ENCODE assay signal across 13 mouse cellular contexts in the genomic region with DNA sequence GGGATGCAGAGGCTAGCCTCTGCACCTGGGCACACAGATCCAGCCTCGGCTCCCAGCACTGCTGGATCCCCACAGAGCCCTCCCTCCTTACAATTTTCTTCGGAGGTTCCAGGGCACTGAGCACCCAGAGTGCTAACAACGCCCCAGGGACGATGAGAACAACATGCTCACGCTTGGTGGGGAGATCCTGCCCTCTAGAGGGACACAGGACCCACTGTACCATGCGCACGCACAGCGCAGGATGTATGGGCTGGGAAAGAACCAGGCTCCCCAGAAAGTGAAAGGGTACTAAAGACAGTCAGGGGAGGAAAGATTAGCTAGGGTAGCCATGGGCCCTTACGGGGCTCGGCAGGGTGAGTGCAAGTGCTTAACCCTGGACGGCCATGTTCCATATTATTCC. TPM values are rescaled to one million over a fixed set of nuclear protein-coding genes. Genes with fewer than 3 reads are reported as not detected.
DNase-seq lines count a peak whose midpoint lies in the region; ATAC-seq and TF ChIP-seq lines count a peak whose summit lies in the region.
"Had no signal": no experiment of that assay in that cellular context is flagged by ENCODE, and none has a peak within 500 bp of the region (broad histone marks: within the 10 kb centered on the region; RNA-seq: fewer than 3 reads in every experiment).

No protein-coding gene starts in this region.

- no peaks in the 10 kb centered on the region for H3K9me3 ChIP-seq in heart, postnatal 0 days (replicated peaks; ENCODE audit: control insufficient read depth, low read length)
- H3K9me3 ChIP-seq in midbrain, embryonic 14.5 days (ENCODE audit: control insufficient read depth, low read length) = no peaks in the 10 kb centered on the region
- no peaks in the 10 kb centered on the region for H3K9me3 ChIP-seq in midbrain, embryonic 11.5 days (ENCODE audit: control insufficient read depth, low read length)
- H3K9me3 ChIP-seq in embryonic facial prominence, embryonic 10.5 days = no peaks in the 10 kb centered on the region

- peaks cover 69% of the 10 kb centered on the region for H3K27me3 ChIP-seq in heart, postnatal 0 days (ENCODE audit: control insufficient read depth, insufficient read depth, low read length)
- peaks cover 12% of the 10 kb centered on the region for H3K27me3 ChIP-seq in heart, adult 2 months (ENCODE audit: control insufficient read depth, insufficient read depth, low read length)
- H3K27me3 ChIP-seq in midbrain, embryonic 14.5 days (ENCODE audit: control insufficient read depth, insufficient read depth, low read length) = peaks cover 42% of the 10 kb centered on the region
- peaks cover 62% of the 10 kb centered on the region for H3K27me3 ChIP-seq in midbrain, embryonic 11.5 days (ENCODE audit: control insufficient read depth, insufficient read depth, low read length)
- peaks cover 99% of the 10 kb centered on the region for H3K27me3 ChIP-seq in embryonic facial prominence, embryonic 10.5 days (replicated peaks; ENCODE audit: low read depth, poor library complexity, severe bottlenecking)

- no peak overlapping the region for H3K4me2 ChIP-seq in heart, postnatal 0 days (ENCODE audit: low read depth, low read length)
- H3K4me2 ChIP-seq in midbrain, embryonic 14.5 days (ENCODE audit: low read length) = no peak overlapping the region
- no peak overlapping the region for H3K4me2 ChIP-seq in midbrain, embryonic 11.5 days

- intact Hi-C loops in heart, adult 2 months (cut with DNase I) = no loop called here

- peak; percentile 25; the same call in 1 of the 2 replicates for TF ChIP-seq CTCF in heart, postnatal 0 days (IDR thresholded peaks at IDR 0.05; ENCODE audit: low read depth)
- TF ChIP-seq CTCF in heart, adult 2 months (IDR thresholded peaks at IDR 0.05) = no peak

- no peaks in the 10 kb centered on the region for H3K36me3 ChIP-seq in heart, postnatal 0 days (replicated peaks; ENCODE audit: control insufficient read depth, insufficient read depth, low read length)
- H3K36me3 ChIP-seq in heart, adult 2 months (ENCODE audit: control insufficient read depth, insufficient read depth, low read length) = no peaks in the 10 kb centered on the region
- no peaks in the 10 kb centered on the region for H3K36me3 ChIP-seq in midbrain, embryonic 14.5 days (ENCODE audit: control insufficient read depth, insufficient read depth, low read length)
- no peaks in the 10 kb centered on the region for H3K36me3 ChIP-seq in midbrain, embryonic 11.5 days (ENCODE audit: control insufficient read depth, insufficient read depth, low read length)
- H3K36me3 ChIP-seq in embryonic facial prominence, embryonic 10.5 days (replicated peaks) = no peaks in the 10 kb centered on the region

- H3K79me2 ChIP-seq in heart, adult 2 months (replicated peaks; ENCODE audit: control insufficient read depth, insufficient read depth, low read length) = no peaks in the 10 kb centered on the region

- WGBS in heart, postnatal 0 days = 15% methylated on average over 11 of the region's 11 CpGs
- 25% methylated on average over 11 of the region's 11 CpGs for WGBS in heart, adult 2 months
- WGBS in midbrain, embryonic 14.5 days = 11% methylated on average over 11 of the region's 11 CpGs
- whole genome bisulfite sequencing in midbrain, embryonic 11.5 days = 13% methylated on average over 11 of the region's 11 CpGs
- 7% methylated on average over 11 of the region's 11 CpGs for WGBS in embryonic facial prominence, embryonic 10.5 days

- H3K4me1 ChIP-seq in heart, postnatal 0 days (ENCODE audit: control insufficient read depth, insufficient read depth) = peaks cover 4% of the 10 kb centered on the region; the same call in 1 of the 2 replicates
- H3K4me1 ChIP-seq in heart, adult 2 months (ENCODE audit: control insufficient read depth, insufficient read depth, low read length) = no peaks in the 10 kb centered on the region
- peaks cover 13% of the 10 kb centered on the region for H3K4me1 ChIP-seq in midbrain, embryonic 14.5 days (ENCODE audit: control insufficient read depth, insufficient read depth, low read length)
- H3K4me1 ChIP-seq in midbrain, embryonic 11.5 days (ENCODE audit: control insufficient read depth, insufficient read depth, low read length) = peaks cover 6% of the 10 kb centered on the region
- H3K4me1 ChIP-seq in embryonic facial prominence, embryonic 10.5 days = peaks cover 25% of the 10 kb centered on the region

- no peak overlapping the region for H3K27ac ChIP-seq in heart, postnatal 0 days (ENCODE audit: low read depth)
- H3K27ac ChIP-seq in heart, adult 2 months = no peak overlapping the region
- no peak overlapping the region for H3K27ac ChIP-seq in midbrain, embryonic 14.5 days (replicated peaks; ENCODE audit: low read depth, low read length)
- no peak overlapping the region for H3K27ac ChIP-seq in midbrain, embryonic 11.5 days (ENCODE audit: low read depth, low read length)
- no peak overlapping the region for H3K27ac ChIP-seq in embryonic facial prominence, embryonic 10.5 days (replicated peaks)

- H3K9ac ChIP-seq in heart, postnatal 0 days (replicated peaks; ENCODE audit: low read depth, low read length) = no peak overlapping the region
- no peak overlapping the region for H3K9ac ChIP-seq in heart, adult 2 months (ENCODE audit: low read depth, low read length)
- no peak overlapping the region for H3K9ac ChIP-seq in midbrain, embryonic 14.5 days (replicated peaks; ENCODE audit: low read length)
- H3K9ac ChIP-seq in midbrain, embryonic 11.5 days (ENCODE audit: low read length) = no peak overlapping the region

- no peak overlapping the region for H3K4me3 ChIP-seq in heart, postnatal 0 days (ENCODE audit: low read depth, low read length)
- no peak overlapping the region for H3K4me3 ChIP-seq in heart, adult 2 months
- H3K4me3 ChIP-seq in midbrain, embryonic 14.5 days (replicated peaks; ENCODE audit: low read depth, low read length) = no peak overlapping the region
- no peak overlapping the region for H3K4me3 ChIP-seq in midbrain, embryonic 11.5 days (ENCODE audit: low read depth, low read length)
- H3K4me3 ChIP-seq in embryonic facial prominence, embryonic 10.5 days = no peak overlapping the region

- no peak for ATAC-seq in heart, postnatal 0 days (ENCODE audit: insufficient read depth, low read depth)
- no peak for ATAC-seq in midbrain, embryonic 14.5 days (ENCODE audit: low FRiP score, low TSS enrichment)
- no peak for ATAC-seq in midbrain, embryonic 11.5 days (ENCODE audit: low FRiP score)

- TF ChIP-seq EP300 in heart, postnatal 0 days (IDR thresholded peaks at IDR 0.05; ENCODE audit: low read depth) = no peak
- TF ChIP-seq EP300 in heart, adult 2 months (IDR thresholded peaks at IDR 0.05; ENCODE audit: insufficient read depth, low read depth, low read length) = no peak

- no peak for DNase-seq in heart, postnatal 0 days (ENCODE audit: low spot score)
- DNase-seq in heart, adult 2 months = no peak
- peak; percentile 46 for DNase-seq in midbrain, embryonic 14.5 days
- no peak for DNase-seq in midbrain, embryonic 11.5 days (ENCODE audit: low spot score, missing footprints)
- peak; percentile 41 for DNase-seq in embryonic facial prominence, embryonic 10.5 days (ENCODE audit: low spot score)
- DNase-seq in retina, postnatal 1 day = peak; percentile 62
- DNase-seq in spleen, postnatal 14 days (ENCODE audit: low spot score in 2 of 2) = no peak
- no peak for DNase-seq in ovary, postnatal 10 days (ENCODE audit: low spot score)
- DNase-seq: cerebellum, postnatal 36 days; gastrocnemius, postnatal 36 days; kidney, adult 11 months had no signal

- no peak for TF ChIP-seq POLR2A in heart, adult 2 months (IDR thresholded peaks at IDR 0.05; ENCODE audit: insufficient read depth, low read depth, low read length)

RNA-seq across cellular contexts. Expression of gene B830017H08Rik, which starts 1.1 kb away (rescaled TPM):
- not detected in 2 replicates for total RNA-seq in heart, postnatal 0 days (2014; rRNA removed; ENCODE audit: low replicate concordance)
- polyA plus RNA-seq in heart, postnatal 0 days (2015; fragmentation: Nextera tagmentation; extraction: Ambion mirVana) = not detected in 2 replicates
- not detected for total RNA-seq in heart, adult 2 months (2021)
- not detected in 2 replicates for polyA plus RNA-seq in heart, adult 2 months (2012; rRNA removed)
- polyA plus RNA-seq in midbrain, embryonic 14.5 days (2014; fragmentation: Nextera tagmentation; extraction: Ambion mirVana) = 2.4 and 5.3 TPM in 2 replicates
- 0.21 and 0.37 TPM in 2 replicates for polyA plus RNA-seq in midbrain, embryonic 11.5 days (2014; fragmentation: Nextera tagmentation; extraction: Ambion mirVana)
- not detected in 2 replicates for polyA plus RNA-seq in embryonic facial prominence, embryonic 10.5 days (2016; fragmentation: Nextera tagmentation; extraction: Ambion mirVana)
- total RNA-seq: gastrocnemius, postnatal 36 days had no signal
- polyA plus RNA-seq: forebrain, embryonic 11.5 days; heart, embryonic 16.5 days had no signal

RNA-seq across cellular contexts. Expression of gene Car15, which starts 6.4 kb away (rescaled TPM):
- 0.27 and 1.1 TPM in 2 replicates for total RNA-seq in heart, postnatal 0 days (2014; rRNA removed; ENCODE audit: low replicate concordance)
- polyA plus RNA-seq in heart, postnatal 0 days (2015; fragmentation: Nextera tagmentation; extraction: Ambion mirVana) = 0.25 and 0.44 TPM in 2 replicates
- 1 to 10 TPM; 1.6 to 2.9 TPM for total RNA-seq in heart, adult 2 months (2021)
- 4.6 and 5.2 TPM in 2 replicates for polyA plus RNA-seq in heart, adult 2 months (2012; rRNA removed)
- polyA plus RNA-seq in midbrain, embryonic 14.5 days (2014; fragmentation: Nextera tagmentation; extraction: Ambion mirVana) = 3.8 and 3.9 TPM in 2 replicates
- 2.2 and 2.3 TPM in 2 replicates for polyA plus RNA-seq in midbrain, embryonic 11.5 days (2014; fragmentation: Nextera tagmentation; extraction: Ambion mirVana)
- 2.5 and 4.1 TPM in 2 replicates for polyA plus RNA-seq in embryonic facial prominence, embryonic 10.5 days (2016; fragmentation: Nextera tagmentation; extraction: Ambion mirVana)

RNA-seq across cellular contexts. Expression of gene Scarf2, which starts 34.7 kb away (rescaled TPM):
- 19.3 and 25.4 TPM in 2 replicates for total RNA-seq in heart, postnatal 0 days (2014; rRNA removed; ENCODE audit: low replicate concordance)
- polyA plus RNA-seq in heart, postnatal 0 days (2015; fragmentation: Nextera tagmentation; extraction: Ambion mirVana) = 2.6 and 2.8 TPM in 2 replicates
- 1 to 10 TPM; 4.1 to 5.2 TPM for total RNA-seq in heart, adult 2 months (2021)
- 10.8 and 13.4 TPM in 2 replicates for polyA plus RNA-seq in heart, adult 2 months (2012; rRNA removed)
- polyA plus RNA-seq in midbrain, embryonic 14.5 days (2014; fragmentation: Nextera tagmentation; extraction: Ambion mirVana) = 0.55 and 1.0 TPM in 2 replicates
- 3.8 and 4.4 TPM in 2 replicates for polyA plus RNA-seq in midbrain, embryonic 11.5 days (2014; fragmentation: Nextera tagmentation; extraction: Ambion mirVana)
- 9.3 and 10.5 TPM in 2 replicates for polyA plus RNA-seq in embryonic facial prominence, embryonic 10.5 days (2016; fragmentation: Nextera tagmentation; extraction: Ambion mirVana)

RNA-seq across cellular contexts. Expression of gene Gm20518, which starts 59.7 kb away (rescaled TPM):
- not detected in 2 replicates for total RNA-seq in heart, postnatal 0 days (2014; rRNA removed; ENCODE audit: low replicate concordance)
- 0.05 and 0.07 TPM in 2 replicates for polyA plus RNA-seq in heart, postnatal 0 days (2015; fragmentation: Nextera tagmentation; extraction: Ambion mirVana)
- total RNA-seq in heart, adult 2 months (2021) = under 1 TPM; 0.20 to 0.31 TPM
- polyA plus RNA-seq in heart, adult 2 months (2012; rRNA removed) = 0.68 and 1.1 TPM in 2 replicates
- polyA plus RNA-seq in midbrain, embryonic 14.5 days (2014; fragmentation: Nextera tagmentation; extraction: Ambion mirVana) = 0.54 and 0.55 TPM in 2 replicates
- 0.16 and 0.25 TPM in 2 replicates for polyA plus RNA-seq in midbrain, embryonic 11.5 days (2014; fragmentation: Nextera tagmentation; extraction: Ambion mirVana)
- 0.35 and 0.42 TPM in 2 replicates for polyA plus RNA-seq in embryonic facial prominence, embryonic 10.5 days (2016; fragmentation: Nextera tagmentation; extraction: Ambion mirVana)

Comparison
In these comparisons a context has a peak if more than half of its experiments do, and no peak if none do; other contexts are left out.
1. DNase-seq: peak in midbrain, embryonic 14.5 days (single experiment), embryonic facial prominence, embryonic 10.5 days (single experiment) and retina, postnatal 1 day (single experiment); none in heart, postnatal 0 days (single experiment), heart, adult 2 months (0 of 2), midbrain, embryonic 11.5 days (single experiment), spleen, postnatal 14 days (0 of 2) and ovary, postnatal 10 days (single experiment).